Mouse (Mus musculus) forebrain, embryonic 11.5 days (tissue): ENCODE data around the gene Mad1l1. TPM values are rescaled to one million over a fixed set of nuclear protein-coding genes. Genes with fewer than 3 reads are reported as not detected.

Experiments used
- ATAC-seq: fragments of 200-750 bp; cut with Nextera tagmentation; replicated peaks from 2 replicates; pipeline ENCODE4 v1.8.0; 2017; ENCODE audit warnings: moderate TSS enrichment; ENCODE audit not compliant: low FRiP score
- DNase-seq: peaks from one replicate; pipeline ENCODE4 v3.0.0-alpha.2; 2017; ENCODE audit warnings: low spot score
- H3K27ac ChIP-seq: fragments of 300-500 bp; sonication (generic); 2 replicates; pipeline ENCODE4 v1.5.1; 2014; ENCODE audit warnings: low read depth, low read length
- H3K27me3 ChIP-seq: fragments of 300-500 bp; sonication (generic); 2 replicates; pipeline ENCODE4 v1.6.1; 2014; ENCODE audit warnings: mild to moderate bottlenecking, low read length, mixed read lengths; ENCODE audit not compliant: control insufficient read depth, insufficient read depth
- H3K36me3 ChIP-seq: fragments of 300-500 bp; sonication (generic); 2 replicates; pipeline ENCODE4 v1.6.1; 2014; ENCODE audit warnings: mild to moderate bottlenecking, low read length, moderate library complexity, mixed read lengths; ENCODE audit not compliant: control insufficient read depth, insufficient read depth
- H3K4me1 ChIP-seq: fragments of 300-500 bp; sonication (generic); replicated peaks from 2 replicates; pipeline ENCODE4 v1.6.1; 2014; ENCODE audit warnings: low read length, mixed read lengths; ENCODE audit not compliant: control insufficient read depth, insufficient read depth
- H3K4me2 ChIP-seq: fragments of 300-500 bp; sonication (generic); 2 replicates; pipeline ENCODE4 v1.6.1; 2014; ENCODE audit warnings: low read depth, mild to moderate bottlenecking, low read length, moderate library complexity, mixed read lengths; ENCODE audit not compliant: severe bottlenecking
- H3K4me3 ChIP-seq: fragments of 300-500 bp; sonication (generic); 2 replicates; pipeline ENCODE4 v1.5.1; 2014; ENCODE audit warnings: low read depth, low read length
- H3K9ac ChIP-seq: fragments of 300-500 bp; sonication (generic); 2 replicates; pipeline ENCODE4 v1.6.1; 2014; ENCODE audit warnings: low read length
- H3K9me3 ChIP-seq: fragments of 300-500 bp; sonication (generic); 2 replicates; pipeline ENCODE4 v1.6.1; 2016; ENCODE audit warnings: low read length, mixed read lengths; ENCODE audit not compliant: control insufficient read depth
- whole genome bisulfite sequencing: fragments of 180-500 bp; shearing (Covaris S2); extraction: QIAGEN DNeasy Blood & Tissue Kit; methylation state at CpG from one replicate; pipeline ENCODE4 v1.1.7; 2014; 5-methylcytosine and 5-hydroxymethylcytosine counted together
- polyA plus RNA-seq: library from polyadenylated mRNA; unstranded; fragments of >200 nt; fragmentation: Nextera tagmentation; extraction: Ambion mirVana; gene quantifications from 2 replicates; pipeline ENCODE4 v1.2.1, GENCODE M21; 2014

Gene Mad1l1
- polyA plus RNA-seq, 1 experiment from 2014 or later = 52.7 TPM

DNA sequence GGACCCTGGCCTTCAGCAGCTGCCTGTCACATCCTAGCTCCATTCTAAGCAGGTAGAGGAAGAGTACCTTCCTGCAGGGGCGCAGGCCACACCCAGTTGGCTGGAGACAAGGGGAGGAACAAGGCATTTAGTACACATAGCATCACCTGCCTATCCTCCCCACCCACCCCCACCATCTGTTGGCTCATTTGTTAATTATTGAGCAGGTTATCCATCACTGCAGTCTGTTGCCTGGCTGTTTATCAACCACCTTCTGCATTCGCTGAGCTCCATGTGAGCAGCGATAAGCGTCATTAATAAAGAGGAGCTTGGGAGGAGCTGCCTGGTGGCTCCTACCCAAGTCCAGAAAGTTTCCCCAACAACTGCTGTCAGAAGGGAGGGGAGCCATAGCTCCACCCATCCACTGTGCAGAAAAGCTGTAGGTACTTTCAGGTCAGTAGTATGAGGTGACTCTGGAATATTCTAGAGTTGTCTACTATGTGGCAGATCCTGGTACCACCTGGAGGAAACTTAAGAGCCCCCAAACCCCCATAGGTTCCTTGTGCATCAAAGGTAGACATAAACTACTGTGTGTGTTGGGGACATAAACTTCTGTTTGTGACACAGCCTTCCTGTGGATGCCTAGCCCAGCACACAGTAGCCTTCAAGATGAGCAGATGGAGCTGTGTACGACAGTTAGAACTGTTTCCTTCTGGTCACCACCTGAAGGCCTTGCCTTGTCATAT, 286.9 kb downstream of the Mad1l1 start:
- DNase-seq (no peak), ATAC-seq (no peak)
- Histone ChIP-seq H3K27me3 (no peaks in the 10 kb centered on the region), H3K4me3 (no peak overlapping the region), H3K4me2 (no peak overlapping the region), H3K9ac (no peak overlapping the region), H3K9me3 (no peaks in the 10 kb centered on the region), H3K27ac (no peak overlapping the region), H3K4me1 (no peaks in the 10 kb centered on the region), H3K36me3 (no peaks in the 10 kb centered on the region)
- 97% methylated on average over 5 of the region's 5 CpGs for WGBS

DNA sequence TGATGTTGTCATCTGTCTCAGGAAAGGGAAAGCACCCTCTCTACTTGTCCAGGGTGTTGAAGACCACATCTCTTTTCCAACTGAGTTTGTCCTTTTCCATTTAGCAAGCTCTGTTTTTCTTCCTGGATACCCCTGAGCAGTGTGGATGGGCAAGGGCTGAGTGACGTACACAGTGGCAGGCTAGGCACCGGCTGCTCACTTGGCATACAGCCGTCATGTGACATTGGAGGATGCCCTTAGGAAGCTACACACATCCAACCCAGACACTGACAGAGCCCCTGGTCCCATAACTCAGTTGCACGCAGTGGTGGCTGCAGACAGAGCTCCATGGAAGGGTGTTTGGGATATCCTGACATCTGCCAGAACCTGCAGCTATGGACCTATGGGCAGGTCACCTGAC, 295.0 kb downstream of the Mad1l1 start:
- no peaks in the 10 kb centered on the region for H3K36me3 ChIP-seq
- no peak overlapping the region for H3K27ac ChIP-seq
- no peak overlapping the region for H3K4me3 ChIP-seq
- ATAC-seq (no peak), DNase-seq (no peak)
- no peak overlapping the region for H3K4me2 ChIP-seq
- 91% methylated on average over 4 of the region's 4 CpGs for WGBS
- no peaks in the 10 kb centered on the region for H3K27me3 ChIP-seq
- H3K9me3 ChIP-seq = no peaks in the 10 kb centered on the region
- peaks cover 1% of the 10 kb centered on the region; the same call in 1 of the 2 replicates for H3K4me1 ChIP-seq
- no peak overlapping the region for H3K9ac ChIP-seq

DNA sequence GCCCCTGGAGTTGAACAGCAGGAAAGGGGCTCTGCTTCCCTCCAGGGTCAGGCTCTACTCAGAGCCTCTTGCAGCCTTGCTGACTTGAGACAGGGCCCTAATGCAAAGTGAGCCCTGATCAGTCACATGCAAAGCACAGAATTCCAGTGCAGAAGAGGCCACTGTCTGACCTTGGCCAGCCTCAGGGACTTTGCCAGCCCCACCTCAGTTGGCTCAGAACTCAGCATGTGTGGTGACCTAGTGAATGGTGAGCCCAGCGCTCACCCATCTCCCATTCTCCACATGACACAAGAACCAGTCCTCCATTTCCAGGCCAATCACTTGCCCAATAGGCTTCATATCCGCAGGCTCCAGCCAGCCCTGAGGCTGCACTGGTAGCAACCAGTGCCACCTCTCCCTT, 296.1 kb downstream of the Mad1l1 start:
- DNase-seq = no peak
- no peak overlapping the region for H3K4me2 ChIP-seq
- H3K27me3 ChIP-seq = no peaks in the 10 kb centered on the region
- no peaks in the 10 kb centered on the region for H3K36me3 ChIP-seq
- WGBS = 93% methylated on average over 2 of the region's 2 CpGs
- H3K9ac ChIP-seq = no peak overlapping the region
- H3K27ac ChIP-seq = no peak overlapping the region
- H3K4me3 ChIP-seq = no peak overlapping the region
- H3K9me3 ChIP-seq = no peaks in the 10 kb centered on the region
- ATAC-seq = no peak
- peaks cover 1% of the 10 kb centered on the region; the same call in 1 of the 2 replicates for H3K4me1 ChIP-seq

DNA sequence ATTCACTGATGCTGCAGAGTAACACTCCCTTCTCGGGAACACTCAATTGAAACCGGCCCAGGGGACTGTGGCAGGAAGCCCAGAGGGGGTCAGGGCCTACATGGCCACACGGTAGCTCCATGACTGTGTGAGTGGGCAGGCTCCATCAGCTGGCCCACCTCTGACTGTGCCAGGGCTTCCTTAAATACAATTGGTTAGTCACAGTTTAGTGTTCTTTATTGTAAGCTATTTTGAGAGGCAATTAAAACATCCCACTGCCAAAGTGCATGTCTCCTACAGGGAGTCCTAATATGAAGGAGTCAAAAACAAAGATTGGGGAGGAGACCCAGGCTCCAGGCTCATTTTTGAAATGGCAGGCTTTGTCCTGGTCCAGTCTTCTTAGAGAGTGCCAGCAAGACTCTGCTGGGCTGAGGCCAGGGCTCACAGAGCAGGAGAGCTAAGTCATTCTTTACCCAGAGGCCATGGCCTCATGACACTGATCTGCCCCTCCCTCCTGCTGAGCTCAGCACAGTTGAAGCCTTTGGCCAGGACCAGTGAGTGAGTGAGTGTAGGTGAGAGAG, 297.3 kb downstream of the Mad1l1 start:
- DNase-seq (no peak), ATAC-seq (no peak)
- no peaks in the 10 kb centered on the region for H3K9me3 ChIP-seq

DNA sequence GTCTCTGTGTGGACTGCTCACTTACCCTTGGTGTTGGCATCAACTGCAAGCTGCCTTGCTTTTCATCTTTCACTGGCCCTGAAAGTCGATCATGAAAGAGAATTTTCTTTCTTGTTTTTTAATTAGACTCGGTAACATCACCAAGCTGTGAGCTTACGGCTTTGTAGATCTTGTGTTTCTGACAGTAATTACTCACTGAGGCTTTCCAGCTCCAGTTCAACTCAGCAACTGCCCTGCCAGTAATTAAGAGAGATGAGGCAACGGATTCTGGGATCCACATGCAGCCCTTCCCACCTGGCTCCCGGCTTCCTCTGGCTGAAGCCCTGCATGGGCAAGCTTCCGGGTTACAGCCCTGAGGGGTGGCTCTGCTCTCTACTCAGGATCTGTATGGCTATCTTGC, 298.5 kb downstream of the Mad1l1 start:
- no peak overlapping the region for H3K4me3 ChIP-seq
- WGBS = 80% methylated on average over 6 of the region's 6 CpGs
- DNase-seq = no peak
- no peak overlapping the region for H3K4me2 ChIP-seq
- H3K9me3 ChIP-seq = no peaks in the 10 kb centered on the region
- peaks cover 1% of the 10 kb centered on the region; the same call in 1 of the 2 replicates for H3K4me1 ChIP-seq
- no peak overlapping the region for H3K27ac ChIP-seq
- no peaks in the 10 kb centered on the region for H3K27me3 ChIP-seq
- H3K36me3 ChIP-seq = no peaks in the 10 kb centered on the region
- no peak for ATAC-seq
- no peak overlapping the region for H3K9ac ChIP-seq

More for the DNA sequence above, 297.3 kb downstream of the Mad1l1 start:
- WGBS = 58% methylated on average over 3 of the region's 3 CpGs
- Histone ChIP-seq H3K27ac (no peak overlapping the region), H3K27me3 (no peaks in the 10 kb centered on the region), H3K36me3 (no peaks in the 10 kb centered on the region), H3K4me2 (no peak overlapping the region), H3K4me1 (peaks cover 1% of the 10 kb centered on the region; the same call in 1 of the 2 replicates), H3K9ac (no peak overlapping the region), H3K4me3 (no peak overlapping the region)

DNA sequence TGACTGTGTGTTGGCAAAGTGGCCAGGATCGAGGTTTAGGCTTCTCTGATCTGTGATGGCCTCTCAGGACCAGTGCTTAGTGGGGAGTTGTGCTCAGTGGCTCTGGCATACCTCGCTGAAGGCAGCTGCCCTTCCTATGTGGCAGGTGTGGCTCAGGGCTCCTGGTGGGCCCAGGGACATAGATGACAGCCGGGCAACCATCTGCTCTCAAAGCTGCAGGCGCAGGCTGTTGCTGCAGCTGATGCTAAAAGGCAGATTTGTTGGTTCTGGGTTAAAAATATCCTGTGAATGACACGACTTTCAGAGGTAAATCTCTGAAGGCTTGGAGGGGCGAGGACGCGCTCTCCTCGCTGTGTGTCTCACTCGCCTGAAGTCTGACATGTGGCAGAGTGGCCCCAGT, 299.6 kb downstream of the Mad1l1 start:
- DNase-seq (no peak), ATAC-seq (no peak)
- Histone ChIP-seq H3K9ac (no peak overlapping the region), H3K27ac (no peak overlapping the region), H3K9me3 (no peaks in the 10 kb centered on the region), H3K36me3 (no peaks in the 10 kb centered on the region), H3K27me3 (no peaks in the 10 kb centered on the region), H3K4me1 (peaks cover 1% of the 10 kb centered on the region; the same call in 1 of the 2 replicates), H3K4me3 (no peak overlapping the region), H3K4me2 (no peak overlapping the region)
- 84% methylated on average over 10 of the region's 10 CpGs for WGBS

DNA sequence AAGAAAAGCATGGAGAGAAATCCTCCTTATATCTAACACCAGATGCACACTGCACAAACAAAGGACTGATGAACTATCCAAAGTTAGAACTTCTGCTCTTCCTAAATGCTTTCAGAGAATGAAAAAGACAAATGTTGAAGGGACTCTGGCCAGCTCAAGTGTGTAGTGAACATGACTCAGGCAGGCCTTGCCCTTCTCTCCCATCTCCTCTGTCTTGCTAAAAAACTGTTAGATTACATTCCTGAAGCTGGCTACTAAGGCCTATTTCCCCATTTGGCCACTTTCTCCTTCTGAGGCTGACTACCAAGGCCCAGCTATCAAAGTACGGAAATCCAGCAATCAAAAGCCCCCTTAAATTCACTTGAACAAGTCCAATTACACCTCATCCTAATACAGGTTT, 301.7 kb downstream of the Mad1l1 start:
- ATAC-seq (no peak), DNase-seq (no peak)
- 100% methylated on average over 1 of the region's 1 CpGs for WGBS
- H3K27me3 ChIP-seq = no peaks in the 10 kb centered on the region
- H3K9me3 ChIP-seq = no peaks in the 10 kb centered on the region
- no peak overlapping the region for H3K27ac ChIP-seq
- H3K4me2 ChIP-seq = no peak overlapping the region
- H3K4me1 ChIP-seq = peaks cover 1% of the 10 kb centered on the region; the same call in 1 of the 2 replicates
- H3K4me3 ChIP-seq = no peak overlapping the region
- H3K36me3 ChIP-seq = no peaks in the 10 kb centered on the region
- H3K9ac ChIP-seq = no peak overlapping the region

DNA sequence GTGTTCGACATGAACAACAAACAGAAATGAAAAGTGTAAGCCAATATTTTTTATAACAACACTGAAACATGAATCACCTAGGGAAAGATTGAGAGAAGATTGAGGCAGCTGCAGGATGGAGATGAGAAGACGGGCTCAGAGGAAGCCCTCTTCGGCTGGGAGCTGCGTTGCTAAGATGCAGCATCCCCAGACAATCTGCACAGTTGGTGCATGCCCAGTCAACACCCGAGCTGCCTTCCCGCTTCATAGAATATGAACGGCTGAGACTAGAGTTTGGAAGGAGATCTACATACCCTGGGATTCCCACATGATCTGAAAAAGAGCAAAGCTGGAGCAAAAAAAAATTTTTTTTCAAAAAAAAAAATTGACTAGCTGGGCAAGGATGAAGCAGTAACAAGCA, 302.6 kb downstream of the Mad1l1 start:
- WGBS = 92% methylated on average over 7 of the region's 7 CpGs
- 0 out of 2 replicates have a peak, but pooled peaks cover 1% of the 10 kb centered on the region for H3K4me1 ChIP-seq

DNA sequence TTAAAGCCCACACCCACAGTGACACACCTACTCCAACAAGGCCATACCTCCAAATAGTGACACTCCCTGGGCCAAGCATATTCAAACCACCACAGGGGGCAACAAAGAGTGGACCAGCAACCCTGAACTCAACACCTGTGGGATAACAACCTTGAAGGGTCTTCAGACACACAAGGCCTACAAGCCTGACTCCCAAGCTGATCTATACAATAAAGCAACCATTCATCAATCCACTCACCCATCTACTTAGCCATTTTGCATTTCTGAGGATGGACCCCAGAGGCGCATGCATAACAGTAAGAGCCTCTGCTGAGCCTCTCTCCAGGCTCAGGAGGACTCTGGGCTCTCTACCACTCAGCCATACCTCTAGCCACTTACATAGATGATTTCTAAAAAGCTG, 304.5 kb downstream of the Mad1l1 start:
- Histone ChIP-seq H3K4me3 (no peak overlapping the region), H3K9ac (no peak overlapping the region), H3K4me1 (no peaks in the 10 kb centered on the region), H3K4me2 (no peak overlapping the region), H3K27ac (no peak overlapping the region), H3K36me3 (no peaks in the 10 kb centered on the region), H3K27me3 (no peaks in the 10 kb centered on the region), H3K9me3 (no peaks in the 10 kb centered on the region)
- 89% methylated on average over 1 of the region's 1 CpGs for WGBS
- ATAC-seq (no peak), DNase-seq (no peak)

More for the DNA sequence above, 302.6 kb downstream of the Mad1l1 start:
- Histone ChIP-seq H3K9ac (no peak overlapping the region), H3K36me3 (no peaks in the 10 kb centered on the region), H3K9me3 (no peaks in the 10 kb centered on the region), H3K4me3 (no peak overlapping the region), H3K4me2 (no peak overlapping the region), H3K27ac (no peak overlapping the region), H3K27me3 (no peaks in the 10 kb centered on the region)
- DNase-seq (no peak), ATAC-seq (no peak)
